Mouse (Mus musculus): Measurements from ENCODE around the gene Cbr4.

Gene Cbr4

DNA sequence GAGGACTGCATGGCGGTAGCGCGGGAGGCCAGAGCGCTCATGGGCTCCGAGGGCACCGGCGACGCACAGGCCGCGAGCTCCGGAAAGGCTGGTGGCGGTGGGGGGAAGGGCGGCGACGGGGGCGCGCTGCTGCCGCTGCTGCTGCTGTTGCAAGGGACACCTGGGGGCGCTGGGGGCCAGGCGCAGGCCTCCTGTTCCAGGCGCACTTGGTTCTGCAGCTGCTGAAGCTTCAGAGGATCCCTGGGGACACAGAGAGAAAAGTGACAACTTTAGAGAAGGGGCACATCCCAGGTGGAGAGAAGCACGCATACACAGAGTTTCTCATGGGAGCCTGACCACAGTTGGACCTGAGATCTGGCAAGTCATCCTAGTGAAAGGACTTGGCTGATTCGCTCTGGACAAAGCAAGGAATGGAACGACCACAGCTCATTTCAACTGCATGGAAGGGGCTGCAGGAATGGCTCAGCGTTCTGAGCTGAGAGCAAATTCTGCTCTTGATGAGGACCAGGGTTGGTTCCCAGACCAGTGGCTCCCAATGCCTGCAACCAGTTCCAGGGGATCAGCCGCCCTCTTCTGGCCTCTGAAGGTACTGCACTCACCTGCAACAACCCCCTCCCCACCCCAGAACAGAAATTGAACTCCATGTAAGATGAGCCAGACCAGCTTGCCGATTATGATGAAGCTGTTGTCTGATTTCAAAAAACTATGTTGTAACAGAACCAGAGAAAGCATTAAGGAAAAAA is 62.6 kb downstream of the Cbr4 start:
- no peak for DNase-seq (ENCODE audit: low spot score in 2 of 2)

DNA sequence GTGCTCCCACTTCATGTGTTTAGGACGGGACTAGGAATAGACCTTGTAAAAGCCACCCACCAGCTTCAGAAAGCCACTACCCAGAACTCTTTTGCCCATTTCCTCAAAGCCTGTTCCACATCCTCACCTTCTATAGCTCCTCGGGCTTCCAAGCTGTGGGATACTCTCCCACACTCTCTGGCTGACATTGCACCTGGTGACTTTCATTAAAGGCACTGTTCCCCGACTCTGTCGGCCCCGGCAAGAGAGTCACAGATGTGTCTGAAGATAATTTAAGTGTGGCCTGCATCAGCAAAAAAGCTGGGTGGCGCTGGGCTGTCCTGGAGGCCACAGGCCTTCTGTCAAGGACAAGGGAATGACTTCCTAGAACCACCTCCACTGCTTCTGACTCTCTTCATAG is 64.7 kb downstream of the Cbr4 start:
- no peak for DNase-seq (ENCODE audit: low spot score in 2 of 2)

DNA sequence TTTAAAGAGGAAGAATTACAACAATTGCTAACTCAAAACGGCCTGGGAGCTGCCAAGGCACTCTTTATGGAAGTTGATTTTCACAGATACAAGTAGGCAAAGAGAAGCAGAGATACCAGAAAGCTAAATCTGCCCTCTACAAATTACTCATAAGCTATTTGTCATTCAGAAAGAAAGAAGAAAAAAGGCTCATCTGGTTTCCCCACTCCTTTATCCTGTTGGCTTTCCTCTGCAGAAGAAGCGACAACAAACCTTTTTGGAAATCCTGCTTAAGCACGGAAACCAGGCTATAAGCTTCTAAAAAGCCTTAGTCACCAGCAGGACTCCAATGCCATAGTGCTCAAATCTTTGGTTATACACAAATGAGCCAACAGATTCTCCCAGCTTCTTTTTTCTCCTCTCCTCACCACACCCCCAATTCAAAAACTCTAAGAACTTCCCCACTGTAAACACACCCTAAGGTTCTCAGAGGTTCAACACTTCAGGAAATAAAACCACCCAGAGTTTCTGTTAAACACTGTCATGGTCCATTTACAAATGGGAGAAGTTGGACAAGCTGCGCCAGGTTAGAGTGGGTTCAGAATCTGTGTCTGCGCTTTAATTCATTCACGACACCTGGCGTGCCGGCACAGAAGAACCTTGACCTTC is 65.3 kb downstream of the Cbr4 start:
- no peak for DNase-seq (ENCODE audit: low spot score in 2 of 2)

DNA sequence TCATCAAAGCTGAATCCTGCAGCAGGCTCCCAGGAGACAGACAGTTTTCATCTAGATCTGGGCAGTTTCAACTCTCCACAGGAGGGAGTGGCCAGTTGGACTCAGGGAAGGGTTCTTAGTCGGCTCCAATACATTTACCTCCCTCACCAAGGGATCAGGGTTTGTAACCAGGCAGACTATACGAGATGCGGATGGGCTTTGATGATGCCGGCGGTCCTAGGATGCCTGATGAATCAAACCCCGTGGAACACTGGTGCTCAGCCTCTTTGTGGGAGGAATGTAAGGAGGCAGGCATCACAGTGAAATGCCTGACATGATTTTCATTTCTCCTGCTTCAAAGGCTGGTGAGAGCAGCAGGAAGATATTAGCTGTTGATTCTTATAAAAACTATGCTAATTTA is 67.8 kb downstream of the Cbr4 start:
- DNase-seq (ENCODE audit: low spot score in 2 of 2) = no peak

DNA sequence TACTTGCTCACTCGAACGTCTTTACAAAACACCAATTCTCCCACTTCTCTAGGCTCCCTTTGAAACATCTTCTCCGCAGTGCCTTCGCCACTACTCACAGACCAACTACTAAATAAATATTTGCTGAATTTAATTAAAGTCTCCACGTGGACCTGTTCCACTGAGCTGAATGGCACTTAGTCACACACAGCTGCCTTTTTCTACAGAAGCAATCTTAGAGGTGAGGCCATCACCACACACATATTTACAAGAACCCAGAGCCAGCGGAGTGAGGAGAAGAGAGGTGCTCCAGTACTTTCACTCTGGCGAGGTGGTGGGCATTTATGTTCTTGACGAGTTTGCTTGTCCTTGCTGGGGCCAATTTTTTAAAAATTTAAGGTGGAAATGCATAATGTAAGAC is 68.7 kb downstream of the Cbr4 start:
- no peak for DNase-seq (ENCODE audit: low spot score in 2 of 2)

Measured in urinary bladder, postnatal 36 days (tissue).